Mouse (Mus musculus): ENCODE data around the gene Ikbkg.
"Not testable (repeated sequence)": the region's sequence is repeated elsewhere in the genome, so short reads cannot be mapped to it uniquely, and the experiment has no call there.

Ikbkg gene

GRCm38 (mm10) chrX:74392535-74393443 lies at the start of gene Ikbkg, which contains the start of gene Fam3a:
Ikbkg (plus strand) TSS chrX:74393290.
Fam3a (minus strand) TSS chrX:74393272.
- DNase-seq (ENCODE audit: low read depth, low spot score): peak; percentile 70

GRCm38 (mm10) chrX:74352645-74353466 lies 40.2 kb upstream of the Ikbkg start:
- no peak for DNase-seq (ENCODE audit: low read depth, low spot score)

- peak; percentile 38 for DNase-seq (ENCODE audit: low read depth, low spot score)
These were observed 39.7 kb upstream of the Ikbkg start, which contains the start of gene Lage3 for GRCm38 (mm10) chrX:74353467-74353770. Lage3 (minus strand) TSS chrX:74353618.

GRCm38 (mm10) chrX:74357069-74357468 lies 36.0 kb upstream of the Ikbkg start:
- not testable (repeated sequence) for DNase-seq (ENCODE audit: low read depth, low spot score)

DNA sequence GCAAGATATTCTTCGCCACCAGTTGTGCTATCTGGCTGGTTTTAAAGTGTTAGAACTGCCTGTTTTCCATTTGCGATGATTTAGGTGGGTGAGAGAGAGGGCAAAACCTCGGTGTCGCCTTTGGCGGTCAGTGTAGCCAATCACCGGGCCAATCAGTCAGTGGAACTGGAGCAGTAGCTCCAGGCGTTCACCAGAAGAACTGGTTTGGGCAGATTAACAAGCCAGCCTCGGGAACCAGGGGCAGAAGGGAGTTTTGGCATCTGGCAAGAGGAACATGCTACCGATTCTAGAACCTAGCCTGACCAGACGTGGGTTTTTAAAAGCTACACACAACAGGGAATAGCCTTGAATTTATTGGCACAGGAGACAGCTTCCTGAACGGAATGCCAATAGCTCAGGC lies 33.9 kb upstream of the Ikbkg start:
- no peak for DNase-seq (ENCODE audit: low read depth, low spot score)

DNA sequence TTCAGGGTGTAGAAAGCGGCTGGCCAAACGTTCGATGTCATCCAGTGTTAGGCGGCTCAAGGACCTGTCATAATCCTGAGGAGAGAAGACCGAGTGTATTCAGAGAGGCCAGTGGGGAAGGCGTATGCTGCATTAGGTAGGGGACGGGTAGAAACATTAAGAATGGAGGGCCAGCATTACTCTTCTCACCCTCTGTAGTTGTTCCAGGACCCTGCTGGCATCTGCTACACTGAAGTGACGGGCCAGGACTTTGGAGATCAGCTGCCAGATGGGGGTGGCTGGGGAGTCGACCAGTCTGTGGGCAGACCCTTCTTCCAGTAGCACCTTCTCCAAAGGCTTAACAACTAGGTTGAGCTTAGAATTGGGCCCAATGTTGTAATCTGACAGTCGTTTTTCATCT lies 25.6 kb upstream of the Ikbkg start:
- DNase-seq (ENCODE audit: low read depth, low spot score): no peak

DNA sequence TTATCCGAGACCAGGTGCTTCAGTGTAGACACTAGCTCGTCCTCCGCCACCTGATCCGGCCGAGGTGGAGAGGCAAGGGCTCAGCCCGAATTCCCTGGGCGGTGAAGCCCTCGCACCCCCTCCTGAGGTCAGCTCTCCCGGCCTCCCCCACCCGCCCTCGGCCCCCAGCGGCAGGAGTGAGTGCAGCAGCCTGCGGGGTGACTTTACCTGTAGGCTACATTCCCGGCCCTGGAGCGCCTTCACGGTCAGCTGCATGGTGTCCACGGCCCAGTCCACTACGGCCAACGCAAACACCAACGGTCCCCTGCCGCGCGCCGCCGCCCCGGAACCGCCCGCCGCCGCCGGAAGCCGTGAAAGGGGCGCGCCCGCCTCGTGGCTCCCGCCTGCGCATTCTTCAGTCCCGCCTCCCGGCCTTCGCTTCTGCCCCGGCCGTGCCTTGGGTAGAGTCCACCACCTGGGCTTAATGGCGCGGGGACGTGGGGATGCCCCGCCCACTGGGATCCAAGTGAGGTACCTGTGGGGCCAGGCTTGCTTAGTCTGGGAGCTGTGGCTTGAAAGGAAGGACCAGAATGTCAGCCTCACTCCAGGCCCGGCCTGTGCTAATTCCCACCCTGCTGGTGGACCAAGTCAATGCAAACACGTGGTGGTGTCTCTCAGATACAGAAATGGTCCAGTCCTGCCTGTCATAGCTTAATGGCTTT lies 24.7 kb upstream of the Ikbkg start:
- no peak for DNase-seq (ENCODE audit: low read depth, low spot score)

DNA sequence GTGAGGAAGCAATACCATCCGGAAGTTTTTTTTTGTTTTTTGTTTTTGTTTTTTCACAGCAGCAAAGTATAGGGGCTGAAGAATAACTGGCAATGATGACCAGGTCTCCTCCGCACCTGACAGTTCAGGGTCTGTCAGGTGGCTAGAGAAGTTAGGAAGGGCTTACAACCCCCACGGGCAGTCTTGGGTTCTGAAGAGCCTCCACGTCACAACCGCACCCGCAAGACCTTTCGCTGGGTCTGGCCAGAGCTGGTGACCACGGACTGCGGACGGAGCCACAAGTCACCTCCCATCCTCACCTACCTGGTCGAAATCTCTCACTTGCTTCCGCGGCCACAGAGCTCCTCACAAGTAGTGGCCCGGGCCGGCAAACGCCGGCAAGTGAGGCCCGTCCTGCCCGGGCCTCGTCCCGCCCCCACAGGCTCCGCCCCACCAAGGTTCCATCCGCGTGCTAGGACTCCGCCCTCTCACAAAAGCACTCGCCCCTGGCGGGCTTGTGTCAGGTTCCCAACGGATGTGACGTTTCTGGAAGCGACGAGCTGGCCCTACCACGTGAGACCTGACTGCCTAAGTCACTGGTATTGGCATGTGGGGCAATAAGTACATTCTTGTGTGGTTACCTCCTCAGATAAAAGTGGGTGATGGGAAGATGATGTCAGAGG lies 20.1 kb upstream of the Ikbkg start, which contains the start of the genes Ubl4a and Slc10a3:
TSS of gene Ubl4a (minus strand) at position 331 of the 662 bp plus-strand sequence.
TSS of gene Slc10a3 (minus strand) at position 462 of the 662 bp plus-strand sequence.
- peak; percentile 68 for DNase-seq (ENCODE audit: low read depth, low spot score)

DNA sequence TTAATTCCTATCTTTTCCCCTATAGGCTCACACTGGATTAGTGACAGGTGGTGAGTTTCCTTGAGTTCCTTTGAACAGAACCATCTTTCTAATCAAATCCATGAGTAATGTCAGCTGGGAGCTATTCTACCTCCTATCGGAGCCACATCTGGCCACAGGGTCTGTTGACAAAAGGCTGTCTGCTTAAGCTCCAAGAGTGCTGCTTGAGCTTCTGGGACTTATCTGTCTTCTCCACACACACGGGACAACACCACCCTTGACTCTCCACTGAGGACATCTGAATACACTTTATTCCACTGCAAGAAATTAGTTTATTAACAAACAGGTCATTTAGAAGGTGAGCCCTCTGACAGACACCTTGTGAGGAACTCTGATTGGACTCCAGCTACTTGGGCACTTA lies 8.6 kb upstream of the Ikbkg start:
- DNase-seq (ENCODE audit: low read depth, low spot score): no peak

- DNase-seq (ENCODE audit: low read depth, low spot score): no peak
These were observed 4.9 kb upstream of the Ikbkg start for GRCm38 (mm10) chrX:74388153-74388552.

DNA sequence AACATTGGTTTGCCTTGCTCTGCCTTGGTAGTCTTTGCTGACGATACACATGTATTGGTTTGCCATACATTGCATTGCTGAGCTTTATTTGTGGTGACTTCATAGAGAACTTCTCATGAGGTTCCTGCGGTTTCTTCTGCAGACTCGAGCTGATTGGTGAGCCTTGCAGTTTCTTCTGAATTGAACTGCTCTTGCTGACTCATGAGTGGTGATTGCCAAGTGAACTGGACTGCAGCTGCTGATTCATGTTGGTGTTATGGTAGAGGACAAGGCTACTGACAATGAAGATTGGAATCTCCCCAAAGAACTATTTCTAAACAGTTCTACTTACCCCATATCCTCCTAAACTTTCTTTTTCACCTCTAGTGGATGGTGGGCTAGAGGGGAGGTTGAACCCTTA lies 7.0 kb downstream of the Ikbkg start:
- no peak for DNase-seq (ENCODE audit: low read depth, low spot score)

DNA sequence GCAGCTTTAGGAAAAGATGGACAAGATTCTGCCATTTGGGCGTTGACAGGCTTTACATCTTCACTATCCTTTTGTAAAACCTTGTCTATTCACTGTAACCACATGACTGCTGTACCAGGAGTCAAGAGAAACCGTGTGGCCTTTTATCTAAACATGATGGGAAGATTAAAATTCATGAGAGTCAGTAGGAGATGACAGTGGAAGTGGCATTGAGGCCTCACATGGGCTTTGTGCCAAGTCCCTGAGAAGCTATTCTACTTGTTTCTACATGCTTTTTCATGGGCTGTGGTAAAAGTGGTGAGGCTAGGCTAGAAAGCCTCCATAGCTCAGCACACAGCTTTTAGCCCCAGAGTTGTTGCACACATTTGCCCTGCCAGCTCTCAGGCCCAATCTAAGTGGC lies 15.2 kb downstream of the Ikbkg start:
- no peak for DNase-seq (ENCODE audit: low read depth, low spot score)

- peak; percentile 50 for DNase-seq (ENCODE audit: low read depth, low spot score)
These were observed 20.3 kb downstream of the Ikbkg start for GRCm38 (mm10) chrX:74413377-74413776.

- peak; percentile 39 for DNase-seq (ENCODE audit: low read depth, low spot score)
These were observed 31.4 kb downstream of the Ikbkg start for GRCm38 (mm10) chrX:74424443-74424842.

GRCm38 (mm10) chrX:74425195-74425594 lies 32.1 kb downstream of the Ikbkg start:
- DNase-seq (ENCODE audit: low read depth, low spot score): peak; percentile 85

DNA sequence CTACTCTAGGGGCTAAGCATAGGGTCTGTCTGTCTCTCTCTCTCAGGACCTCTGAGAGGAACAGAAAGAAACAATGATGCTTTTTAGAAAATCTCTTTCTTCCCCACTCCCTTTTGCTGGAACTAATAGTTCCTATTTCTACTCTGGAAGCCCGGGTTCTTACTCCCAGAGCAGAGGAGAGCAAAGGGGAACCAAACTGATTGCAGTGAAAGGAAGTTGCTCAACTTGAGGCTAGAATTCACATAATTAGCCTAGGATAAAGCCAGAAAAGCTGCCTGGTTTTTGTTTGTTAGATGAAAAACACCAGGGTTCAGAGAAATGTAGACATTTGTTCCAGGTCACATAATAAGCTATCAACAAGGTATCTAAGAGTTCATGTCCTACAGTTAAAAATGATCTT lies 33.2 kb downstream of the Ikbkg start:
- DNase-seq (ENCODE audit: low read depth, low spot score): no peak

GRCm38 (mm10) chrX:74427116-74427515 lies 34.0 kb downstream of the Ikbkg start:
- DNase-seq (ENCODE audit: low read depth, low spot score): no peak

- no peak for DNase-seq (ENCODE audit: low read depth, low spot score)
These were observed 35.2 kb downstream of the Ikbkg start for GRCm38 (mm10) chrX:74428146-74428825.

DNA sequence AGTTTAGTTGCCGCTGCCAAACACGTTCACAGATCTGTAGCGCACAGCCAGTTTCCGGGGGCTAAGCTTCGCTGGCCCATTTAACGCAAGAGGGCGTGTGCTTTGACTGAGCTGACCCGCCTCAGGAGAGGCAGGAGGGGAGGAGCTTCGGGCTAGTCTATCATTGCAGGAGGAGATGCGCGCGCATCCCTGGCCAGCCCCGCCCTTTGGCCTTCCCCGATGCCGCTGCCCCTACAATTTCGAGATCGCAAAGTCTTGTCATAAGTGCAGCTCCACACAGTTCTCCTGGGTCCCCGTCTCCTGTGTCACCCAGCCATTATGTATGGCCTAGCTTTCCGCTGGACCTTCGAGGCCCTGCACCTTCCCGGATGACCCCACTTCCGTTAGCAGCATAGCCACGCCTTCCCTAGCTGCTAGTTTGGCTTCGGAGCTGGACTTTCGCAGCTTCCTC lies 35.8 kb downstream of the Ikbkg start, which contains the start of gene G6pdx:
TSS of gene G6pdx (minus strand) at position 369 of the 451 bp plus-strand sequence.
- peak; percentile 83 for DNase-seq (ENCODE audit: low read depth, low spot score)

DNA sequence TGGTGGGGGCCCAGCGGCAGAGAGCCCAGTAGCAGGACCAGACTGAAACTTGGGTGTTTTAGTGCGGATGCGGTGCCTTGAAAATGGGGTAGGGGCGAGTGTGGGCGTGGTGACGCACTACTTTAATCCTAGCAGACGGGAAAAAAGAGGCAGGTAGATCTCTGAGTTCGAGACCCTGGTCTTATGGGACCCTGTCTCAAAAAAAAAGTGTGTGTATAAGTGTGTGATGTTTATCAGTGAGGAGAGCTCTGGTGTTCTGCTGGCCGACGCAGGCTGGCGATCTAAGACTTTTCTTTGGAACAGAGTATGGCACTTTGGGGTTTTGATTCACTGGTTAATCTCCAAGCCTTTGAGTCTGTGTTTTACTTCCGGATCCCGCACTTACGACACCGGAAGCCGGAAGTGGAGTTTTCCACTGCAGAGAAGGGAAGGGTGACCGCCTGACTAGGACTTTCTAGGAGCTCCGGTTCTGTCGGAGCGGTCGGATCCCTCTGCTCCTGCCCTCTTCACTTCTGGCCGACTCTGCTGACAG lies 36.3 kb downstream of the Ikbkg start:
- DNase-seq (ENCODE audit: low read depth, low spot score): peak; percentile 63

Measured in c-Kit-negative CD71-positive TER-119-positive erythroid progenitor cells, embryonic 14.5 days (primary cell).